Mouse (Mus musculus): Measurements from ENCODE around the gene Klhl3.

- TF ChIP-seq CTCF (IDR thresholded peaks at IDR 0.05; ENCODE audit: extremely low read depth, insufficient read length, insufficient replicate concordance, low read depth, low read length) (peak; percentile 33; the same call in 1 of the 2 replicates), POLR2A (IDR thresholded peaks at IDR 0.05; ENCODE audit: low read depth, low read length) (no peak)
Observed at GRCm38 (mm10) chr13:58048076-58048475, 65.3 kb downstream of the Klhl3 start.

Data from small intestine, adult 2 months (tissue).